15 mouse cellular contexts compared by ENCODE assay signal in the genomic region with DNA sequence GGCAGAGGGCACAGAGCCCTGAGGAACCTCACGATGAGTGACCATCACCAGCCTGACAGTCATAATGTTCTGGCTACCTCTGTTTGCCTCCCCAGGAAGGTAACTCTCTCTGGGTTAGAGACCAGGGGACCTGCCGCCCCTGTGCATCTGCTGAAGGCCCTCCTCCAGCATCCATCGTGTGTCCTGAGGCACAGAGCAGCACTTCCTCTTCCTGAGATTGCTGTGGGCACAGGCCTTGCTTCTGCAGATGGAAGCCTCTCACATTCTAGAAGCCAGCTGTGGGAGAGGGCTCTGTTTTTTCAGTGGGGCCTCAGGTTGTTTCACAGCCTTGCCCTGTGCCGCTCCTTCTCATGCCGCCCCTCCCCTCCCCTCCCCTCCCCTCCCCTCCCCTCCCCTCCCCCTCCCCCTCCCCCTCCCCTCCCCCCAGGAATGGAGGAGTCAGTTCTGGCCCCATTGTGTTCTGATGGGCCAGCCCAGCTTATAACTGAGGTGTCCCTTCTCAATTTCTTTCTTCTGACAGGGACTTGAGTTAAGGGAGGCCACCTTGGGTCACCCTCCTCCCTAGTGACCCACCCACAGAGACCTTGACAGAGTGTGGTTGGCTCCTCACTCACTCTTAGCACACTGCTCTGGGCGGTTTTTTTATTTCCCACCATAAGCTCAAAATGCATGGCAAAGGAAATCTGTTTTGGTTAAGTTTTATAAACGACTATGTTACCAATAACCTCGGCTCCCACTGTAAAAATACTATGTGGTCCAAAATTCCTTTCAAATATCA.
DNase-seq lines count a peak whose midpoint lies in the region; ATAC-seq and TF ChIP-seq lines count a peak whose summit lies in the region.
"Had no signal": no experiment of that assay in that cellular context is flagged by ENCODE, and none has a peak within 500 bp of the region (broad histone marks: within the 10 kb centered on the region; RNA-seq: fewer than 3 reads in every experiment).

No protein-coding gene starts in this region.

- no peak overlapping the region for H3K4me2 ChIP-seq in heart, embryonic 11.5 days
- no peak overlapping the region for H3K4me2 ChIP-seq in midbrain, embryonic 13.5 days (replicated peaks)
- H3K4me2 ChIP-seq in midbrain, embryonic 16.5 days (ENCODE audit: low read length) = no peak overlapping the region
- H3K4me2 ChIP-seq in forebrain, embryonic 16.5 days (ENCODE audit: low read length) = no peak overlapping the region
- H3K4me2 ChIP-seq: liver, embryonic 11.5 days; lung, embryonic 14.5 days had no signal

- peak overlapping the region; percentile 80 for H3K27ac ChIP-seq in heart, adult 2 months
- H3K27ac ChIP-seq in heart, embryonic 11.5 days (ENCODE audit: low read depth, low read length) = no peak overlapping the region
- H3K27ac ChIP-seq in midbrain, embryonic 13.5 days = peak overlapping the region; percentile 35; the same call in 1 of the 2 replicates
- no peak overlapping the region for H3K27ac ChIP-seq in midbrain, embryonic 16.5 days (ENCODE audit: low read length)
- H3K27ac ChIP-seq in forebrain, embryonic 16.5 days (ENCODE audit: low read length) = no peak overlapping the region

- TF ChIP-seq CTCF in heart, adult 2 months (IDR thresholded peaks at IDR 0.05) = no peak

- WGBS in heart, adult 2 months = 59% methylated on average over 8 of the region's 8 CpGs
- WGBS in heart, embryonic 11.5 days (ENCODE audit: insufficient replicate concordance) = 71% methylated on average over 8 of the region's 8 CpGs
- WGBS in midbrain, embryonic 13.5 days = 68% methylated on average over 7 of the region's 8 CpGs
- 75% methylated on average over 7 of the region's 8 CpGs for WGBS in midbrain, embryonic 16.5 days
- WGBS in forebrain, embryonic 16.5 days = 73% methylated on average over 8 of the region's 8 CpGs

- H3K4me3 ChIP-seq in heart, adult 2 months = no peak overlapping the region
- no peak overlapping the region for H3K4me3 ChIP-seq in heart, embryonic 11.5 days (ENCODE audit: low read depth, low read length)
- no peak overlapping the region for H3K4me3 ChIP-seq in midbrain, embryonic 13.5 days (replicated peaks)
- no peak overlapping the region for H3K4me3 ChIP-seq in midbrain, embryonic 16.5 days (ENCODE audit: low read depth, low read length)
- H3K4me3 ChIP-seq in forebrain, embryonic 16.5 days (replicated peaks; ENCODE audit: low read length) = no peak overlapping the region
- H3K4me3 ChIP-seq: megakaryocyte, embryonic 14.5 days had no signal

- DNase-seq in adrenal gland, adult (ENCODE audit: inconsistent age in 2 of 2, low spot score in 1 of 2) = peak; percentile 41 to 66
- no peak for DNase-seq in adrenal gland, postnatal 25 days
- no peak for DNase-seq in heart, adult 2 months
- DNase-seq in kidney, adult 18-20 months = no peak
- DNase-seq: forebrain, postnatal 0 days; lung, embryonic 14.5 days; spleen, adult 18-20 months had no signal

- peaks cover 47% of the 10 kb centered on the region for H3K4me1 ChIP-seq in heart, adult 2 months (ENCODE audit: control insufficient read depth, insufficient read depth, low read length)
- peaks cover 64% of the 10 kb centered on the region for H3K4me1 ChIP-seq in heart, embryonic 11.5 days (ENCODE audit: control insufficient read depth, insufficient read depth, low read length)
- peaks cover 14% of the 10 kb centered on the region; the same call in 1 of the 2 replicates for H3K4me1 ChIP-seq in midbrain, embryonic 13.5 days (replicated peaks)
- no peaks in the 10 kb centered on the region for H3K4me1 ChIP-seq in midbrain, embryonic 16.5 days (ENCODE audit: control insufficient read depth, insufficient read depth, low read length)
- H3K4me1 ChIP-seq in forebrain, embryonic 16.5 days (replicated peaks; ENCODE audit: control insufficient read depth, insufficient read depth, low read length) = peaks cover 12% of the 10 kb centered on the region
- H3K4me1 ChIP-seq: megakaryocyte, embryonic 14.5 days had no signal

- H3K9me3 ChIP-seq in heart, embryonic 11.5 days (replicated peaks; ENCODE audit: control insufficient read depth, low read length) = no peaks in the 10 kb centered on the region
- H3K9me3 ChIP-seq in midbrain, embryonic 13.5 days = no peaks in the 10 kb centered on the region
- no peaks in the 10 kb centered on the region for H3K9me3 ChIP-seq in midbrain, embryonic 16.5 days (replicated peaks; ENCODE audit: control insufficient read depth, low read length, poor library complexity, severe bottlenecking)
- H3K9me3 ChIP-seq in forebrain, embryonic 16.5 days (ENCODE audit: control insufficient read depth, low read length) = no peaks in the 10 kb centered on the region
- H3K9me3 ChIP-seq: megakaryocyte, embryonic 14.5 days had no signal

- no peak for TF ChIP-seq EP300 in heart, adult 2 months (IDR thresholded peaks at IDR 0.05; ENCODE audit: insufficient read depth, low read depth, low read length)

- H3K27me3 ChIP-seq in heart, adult 2 months (ENCODE audit: control insufficient read depth, insufficient read depth, low read length) = no peaks in the 10 kb centered on the region
- no peaks in the 10 kb centered on the region for H3K27me3 ChIP-seq in heart, embryonic 11.5 days (ENCODE audit: control insufficient read depth, insufficient read depth, low read length)
- no peaks in the 10 kb centered on the region for H3K27me3 ChIP-seq in midbrain, embryonic 13.5 days
- H3K27me3 ChIP-seq in midbrain, embryonic 16.5 days (ENCODE audit: control insufficient read depth, insufficient read depth, low read depth, low read length) = no peaks in the 10 kb centered on the region
- H3K27me3 ChIP-seq in forebrain, embryonic 16.5 days (replicated peaks; ENCODE audit: control insufficient read depth, insufficient read depth, low read length) = no peaks in the 10 kb centered on the region

- no peaks in the 10 kb centered on the region for H3K79me2 ChIP-seq in heart, adult 2 months (replicated peaks; ENCODE audit: control insufficient read depth, insufficient read depth, low read length)

- no peak overlapping the region for H3K9ac ChIP-seq in heart, adult 2 months (ENCODE audit: low read depth, low read length)
- H3K9ac ChIP-seq in heart, embryonic 11.5 days (ENCODE audit: low read depth, low read length) = no peak overlapping the region
- H3K9ac ChIP-seq in midbrain, embryonic 13.5 days (replicated peaks) = no peak overlapping the region
- H3K9ac ChIP-seq in midbrain, embryonic 16.5 days (ENCODE audit: low read depth, low read length) = no peak overlapping the region
- H3K9ac ChIP-seq in forebrain, embryonic 16.5 days (replicated peaks; ENCODE audit: low read depth, low read length) = no peak overlapping the region
- H3K9ac ChIP-seq: forebrain, postnatal 0 days; lung, embryonic 14.5 days had no signal

- TF ChIP-seq POLR2A in heart, adult 2 months (IDR thresholded peaks at IDR 0.05; ENCODE audit: insufficient read depth, low read depth, low read length) = no peak

- no peak for ATAC-seq in heart, embryonic 11.5 days (replicated peaks; ENCODE audit: insufficient number of reproducible peaks, low FRiP score, low TSS enrichment)
- no peak for ATAC-seq in midbrain, embryonic 13.5 days
- no peak for ATAC-seq in midbrain, embryonic 16.5 days
- no peak for ATAC-seq in forebrain, embryonic 16.5 days
- ATAC-seq: CD4-positive, CD25-positive, alpha-beta regulatory T cell, adult 4 months; forebrain, postnatal 0 days had no signal

- peaks cover 3% of the 10 kb centered on the region; the same call in 1 of the 2 replicates for H3K36me3 ChIP-seq in heart, adult 2 months (ENCODE audit: control insufficient read depth, insufficient read depth, low read length)
- no peaks in the 10 kb centered on the region for H3K36me3 ChIP-seq in heart, embryonic 11.5 days (ENCODE audit: control insufficient read depth, insufficient read depth, low read length)
- peaks cover 41% of the 10 kb centered on the region for H3K36me3 ChIP-seq in midbrain, embryonic 13.5 days
- 0 out of 2 replicates have a peak, but pooled peaks cover 2% of the 10 kb centered on the region for H3K36me3 ChIP-seq in midbrain, embryonic 16.5 days (ENCODE audit: control insufficient read depth, insufficient read depth, low read length)
- no peaks in the 10 kb centered on the region for H3K36me3 ChIP-seq in forebrain, embryonic 16.5 days (ENCODE audit: control insufficient read depth, insufficient read depth)
- H3K36me3 ChIP-seq: G1E had no signal

- intact Hi-C loops in heart, adult 2 months (cut with DNase I) = loop anchor here (10.0 kb wide), 1 partner anchor 876 kb away; no protein-coding TSS in a partner anchor

Comparison
In these comparisons a context has a peak if more than half of its experiments do, and no peak if none do; other contexts are left out.
1. DNase-seq: peak in adrenal gland, adult (2 of 2); none in adrenal gland, postnatal 25 days (single experiment), heart, adult 2 months (0 of 2) and kidney, adult 18-20 months (single experiment).
2. H3K27ac ChIP-seq: peak in heart, adult 2 months (single experiment) and midbrain, embryonic 13.5 days (single experiment); none in heart, embryonic 11.5 days (single experiment), midbrain, embryonic 16.5 days (single experiment) and forebrain, embryonic 16.5 days (single experiment).